Mouse (Mus musculus) ES-E14 (cell line): ENCODE data around the gene Pax3. TPM values are rescaled to one million over a fixed set of nuclear protein-coding genes. Genes with fewer than 3 reads are reported as not detected.

Source experiments
- DNase-seq: peaks from one replicate; pipeline ENCODE4 v3.0.0-alpha.2; 2013; ENCODE audit warnings: low read depth, low spot score
- H3K27ac ChIP-seq: 2 replicates; pipeline ENCODE4 v1.5.1; 2012; ENCODE audit warnings: low read depth, mild to moderate bottlenecking, low read length, moderate library complexity, mixed read lengths; ENCODE audit not compliant: poor library complexity, insufficient read depth, severe bottlenecking
- H3K36me3 ChIP-seq: 2 replicates; pipeline ENCODE4 v1.6.1; 2012; ENCODE audit warnings: mild to moderate bottlenecking, low read length, moderate library complexity, mixed read lengths; ENCODE audit not compliant: control insufficient read depth, poor library complexity, insufficient read depth, severe bottlenecking
- H3K4me1 ChIP-seq, 2 experiments: fragments of 150-350 bp in 1 of 2; sonication (generic) in 1 of 2; 2 replicates each; pipeline ENCODE4 v1.6.1; 2012; ENCODE audit warnings: low read length in 2 of 2, mild to moderate bottlenecking in 1 of 2, mixed read lengths in 1 of 2; ENCODE audit not compliant: control insufficient read depth in 2 of 2, insufficient read depth in 2 of 2, poor library complexity in 1 of 2
- H3K4me3 ChIP-seq, 2 experiments: fragments of 150-350 bp in 1 of 2; sonication (generic) in 1 of 2; 2 replicates each; pipeline ENCODE4 v1.5.1; 2012; ENCODE audit warnings: low read length in 2 of 2, low read depth in 1 of 2, mild to moderate bottlenecking in 1 of 2, mixed read lengths in 1 of 2; ENCODE audit not compliant: insufficient read depth in 1 of 2, poor library complexity in 1 of 2, severe bottlenecking in 1 of 2
- H3K9ac ChIP-seq: 2 replicates; pipeline ENCODE4 v1.6.1; 2012; ENCODE audit warnings: low read depth, mild to moderate bottlenecking, low read length, mixed read lengths; ENCODE audit not compliant: poor library complexity, insufficient read depth, severe bottlenecking
- H3K9me3 ChIP-seq: fragments of 150-350 bp; sonication (generic); 2 replicates; pipeline ENCODE4 v1.6.1; 2012; ENCODE audit warnings: low read depth, mild to moderate bottlenecking, low read length; ENCODE audit not compliant: control insufficient read depth, insufficient read depth
- CHD2 ChIP-seq: IDR thresholded peaks from 2 replicates; pipeline ENCODE4 v1.6.1; 2014; ENCODE audit warnings: mild to moderate bottlenecking, low read depth, low read length, inconsistent platforms
- HCFC1 ChIP-seq: IDR thresholded peaks from 2 replicates; pipeline ENCODE4 v1.6.1; 2012; ENCODE audit warnings: low read length, inconsistent platforms, borderline replicate concordance; ENCODE audit not compliant: insufficient read depth
- MAFK ChIP-seq: IDR thresholded peaks from 2 replicates; pipeline ENCODE4 v1.6.1; 2014; ENCODE audit warnings: mild to moderate bottlenecking, low read depth, low read length, inconsistent platforms; ENCODE audit not compliant: insufficient read depth
- ZC3H11A ChIP-seq: IDR thresholded peaks from 2 replicates; pipeline ENCODE4 v1.6.1; 2012; ENCODE audit warnings: low read depth, mild to moderate bottlenecking, inconsistent platforms, low read length, borderline replicate concordance
- ZNF384 ChIP-seq: IDR thresholded peaks from 2 replicates; pipeline ENCODE4 v1.6.1; 2012; ENCODE audit warnings: low read depth, low read length, inconsistent platforms
- in situ Hi-C, 2 experiments: fragments of 600-800 bp; cut with MboI; formaldehyde crosslinking; loops; one replicate each; pipeline ENCODE4 v1.15.1; 2025; ENCODE audit warnings: low sequenced_read_pairs in 2 of 2, inconsistent platforms in 1 of 2; ENCODE audit not compliant: unreplicated experiment in 2 of 2
- total RNA-seq: library from RNA; depleted of rRNA; stranded (reverse); fragments of 300-350 nt; gene quantifications from 2 replicates; pipeline ENCODE4 v1.2.3, GENCODE M21; 2012

Pax3 gene
- total RNA-seq, 1 experiment: 0.71 TPM

DNA sequence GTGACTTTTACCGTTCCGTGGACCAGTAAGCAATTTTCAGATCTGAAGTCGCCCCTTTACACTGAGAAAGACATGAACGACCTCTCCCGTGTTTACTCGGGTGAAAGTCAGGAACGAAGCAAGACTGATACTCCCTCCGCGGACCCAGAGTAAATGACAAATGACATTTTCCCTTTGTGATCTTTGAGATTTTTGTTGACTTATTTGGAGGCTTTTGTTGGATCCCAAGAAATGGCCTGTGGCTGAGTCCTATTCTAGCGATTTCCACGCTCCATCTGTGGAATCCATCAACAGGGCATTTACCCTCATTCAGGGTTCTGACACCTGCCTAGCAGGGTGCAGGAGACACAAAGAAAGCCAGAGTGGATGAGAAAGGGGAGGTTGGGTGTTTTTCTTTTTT lies 57.6 kb downstream of the Pax3 start:
- in situ Hi-C loops: no loop called here
- no peaks in the 10 kb centered on the region for H3K36me3 ChIP-seq

DNA sequence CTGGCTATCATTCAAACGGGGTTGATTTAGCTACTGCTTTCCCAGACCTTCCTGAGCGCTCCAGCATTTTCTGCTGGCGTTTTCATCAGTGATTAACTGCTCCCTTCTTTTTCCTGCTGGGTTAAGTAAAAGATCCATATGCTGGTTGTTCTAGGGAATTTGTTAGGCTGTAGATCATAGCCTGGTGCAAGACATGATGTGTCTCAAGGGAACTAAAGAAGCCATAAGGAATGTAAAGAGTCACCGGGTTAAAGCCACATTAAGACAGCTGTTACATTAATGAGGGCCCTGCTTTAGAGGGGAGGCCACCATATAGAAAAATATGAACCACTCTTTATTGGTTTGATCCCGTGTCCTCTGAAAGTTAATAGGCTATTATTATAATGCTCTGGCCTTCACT lies 67.7 kb downstream of the Pax3 start:
- Histone ChIP-seq H3K4me3 (no peak overlapping the region), H3K36me3 (no peaks in the 10 kb centered on the region), H3K9me3 (no peaks in the 10 kb centered on the region), H3K27ac (no peak overlapping the region), H3K9ac (no peak overlapping the region), H3K4me1 (no peaks in the 10 kb centered on the region)
- no peak for DNase-seq
- TF ChIP-seq MAFK (no peak), CHD2 (no peak), ZC3H11A (no peak), ZNF384 (no peak), HCFC1 (no peak)
- in situ Hi-C loops: no loop called here

More for the DNA sequence above, 57.6 kb downstream of the Pax3 start:
- H3K9me3 ChIP-seq: no peaks in the 10 kb centered on the region
- H3K27ac ChIP-seq: no peak overlapping the region
- H3K4me1 ChIP-seq: peaks cover 0 to 5% of the 10 kb centered on the region in 2 experiments; a peak in 1 of 4 replicates
- no peak for DNase-seq
- H3K4me3 ChIP-seq: no peak overlapping the region
- no peak overlapping the region for H3K9ac ChIP-seq
- TF ChIP-seq ZC3H11A (no peak), ZNF384 (no peak), CHD2 (no peak), MAFK (no peak), HCFC1 (no peak)

DNA sequence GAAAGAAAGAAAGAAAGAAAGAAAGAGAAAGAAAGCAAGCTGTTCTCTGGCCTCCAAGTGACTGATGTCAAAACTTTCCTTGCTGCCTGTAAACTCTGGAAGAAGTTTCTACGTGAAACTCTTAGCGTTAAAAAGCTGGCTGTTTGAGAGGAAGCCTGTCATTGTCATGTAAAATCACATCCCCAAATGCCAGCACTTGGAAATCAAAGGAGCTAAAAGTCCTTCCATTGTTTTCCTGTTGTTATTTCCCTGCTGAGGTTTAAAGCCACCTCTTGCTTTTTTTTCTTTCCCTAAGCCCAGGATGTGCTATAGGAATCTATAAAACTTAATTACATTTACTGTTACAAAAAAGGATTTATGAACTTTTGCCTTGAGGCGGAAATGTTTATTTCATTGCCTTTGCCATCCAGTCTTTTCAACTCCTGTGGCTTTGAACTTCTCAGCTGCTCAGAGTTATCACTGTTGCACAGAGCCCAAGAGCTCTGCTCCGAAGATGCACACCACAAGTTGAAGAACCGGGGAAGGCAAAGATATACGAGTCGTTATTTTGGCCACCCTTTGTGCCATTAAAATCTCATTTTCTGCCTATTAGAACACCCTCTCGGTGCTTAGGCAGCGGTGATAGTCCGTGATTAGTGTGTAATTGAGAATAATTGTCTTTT lies 76.9 kb downstream of the Pax3 start:
- no peaks in the 10 kb centered on the region for H3K36me3 ChIP-seq
- H3K9me3 ChIP-seq: no peaks in the 10 kb centered on the region
- H3K27ac ChIP-seq: no peak overlapping the region
- DNase-seq: peak; percentile 58
- in situ Hi-C loops: no loop called here
- no peak overlapping the region for H3K9ac ChIP-seq
- H3K4me1 ChIP-seq: no peaks in the 10 kb centered on the region
- no peak overlapping the region for H3K4me3 ChIP-seq
- no peak for TF ChIP-seq MAFK
- TF ChIP-seq ZNF384: peak; percentile 91

DNA sequence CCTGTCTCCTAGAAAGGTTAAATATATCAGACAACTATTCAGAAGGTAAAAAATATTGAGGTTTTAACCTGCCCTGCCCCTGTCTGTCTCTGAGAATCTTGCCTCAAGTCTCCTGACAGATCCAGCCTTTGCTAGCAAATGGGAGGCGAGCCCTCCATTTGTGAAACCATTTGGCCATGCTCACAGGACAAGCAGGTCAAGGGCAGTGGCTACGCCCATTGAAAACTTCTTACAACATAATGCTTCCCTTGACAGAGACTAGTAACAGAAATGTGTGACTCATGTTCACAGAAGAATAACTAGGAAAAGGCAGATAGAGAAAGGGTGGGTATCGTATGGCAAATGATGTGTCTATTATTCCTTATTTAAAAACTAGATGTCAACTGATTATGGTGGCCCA lies 80.9 kb downstream of the Pax3 start:
- H3K36me3 ChIP-seq: no peaks in the 10 kb centered on the region
- DNase-seq: no peak
- no peak overlapping the region for H3K27ac ChIP-seq
- no peaks in the 10 kb centered on the region for H3K4me1 ChIP-seq
- in situ Hi-C loops: no loop called here
- H3K4me3 ChIP-seq: no peak overlapping the region
- no peaks in the 10 kb centered on the region for H3K9me3 ChIP-seq
- H3K9ac ChIP-seq: no peak overlapping the region
- no peak for TF ChIP-seq ZC3H11A
- no peak for TF ChIP-seq HCFC1

DNA sequence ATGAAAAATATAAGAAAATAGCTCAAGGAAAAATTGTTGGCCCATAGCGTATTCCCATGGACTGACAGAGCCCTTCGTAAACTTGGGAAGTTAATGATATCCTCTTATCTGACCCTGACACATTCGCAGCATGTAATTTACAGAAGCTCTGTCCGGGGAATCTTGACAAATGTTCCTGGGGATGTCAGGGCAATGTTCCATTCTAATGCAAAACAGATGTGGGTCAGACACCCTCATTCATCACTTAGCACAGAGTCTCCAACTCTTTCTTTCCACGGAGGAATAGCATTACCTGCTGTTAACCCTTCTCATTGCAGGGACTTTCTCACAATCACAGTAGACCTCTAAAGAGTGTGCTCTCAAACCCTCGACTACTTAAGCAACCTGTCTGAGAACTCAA lies 86.6 kb downstream of the Pax3 start:
- no peak overlapping the region for H3K4me3 ChIP-seq
- H3K27ac ChIP-seq: no peak overlapping the region
- no peak for DNase-seq
- no peaks in the 10 kb centered on the region for H3K4me1 ChIP-seq
- in situ Hi-C loops: no loop called here
- no peaks in the 10 kb centered on the region for H3K36me3 ChIP-seq
- no peak for TF ChIP-seq HCFC1
- no peak for TF ChIP-seq ZC3H11A
- no peak for TF ChIP-seq ZNF384
- no peak for TF ChIP-seq CHD2
- TF ChIP-seq MAFK: no peak
- no peak overlapping the region for H3K9ac ChIP-seq
- no peaks in the 10 kb centered on the region for H3K9me3 ChIP-seq
